Mouse (Mus musculus): ENCODE data around the gene Acap1. TPM values are rescaled to one million over a fixed set of nuclear protein-coding genes. Genes with fewer than 3 reads are reported as not detected.

Acap1 gene
- polyA plus RNA-seq, 2 experiments: 2.8 to 3.3 TPM

- peak overlapping the region; percentile 73 for H3K4me2 ChIP-seq (ENCODE audit: low read depth)
- H3K36me3 ChIP-seq (replicated peaks; ENCODE audit: control insufficient read depth, insufficient read depth, low read depth): no peaks in the 10 kb centered on the region
- DNase-seq (ENCODE audit: low read depth in 3 of 3, low spot score in 3 of 3): no peak
- peaks cover 10 to 12% of the 10 kb centered on the region in 2 experiments for H3K4me1 ChIP-seq (replicated peaks; ENCODE audit: control insufficient read depth in 2 of 2, insufficient read depth in 2 of 2, low read length in 1 of 2)
- no peak overlapping the region for H3K9ac ChIP-seq (replicated peaks)
- H3K27me3 ChIP-seq (ENCODE audit: control insufficient read depth, insufficient read depth, low read length): peaks cover 53% of the 10 kb centered on the region
- H3K4me3 ChIP-seq (ENCODE audit: insufficient read depth in 1 of 2, low read depth in 2 of 2, low read length in 2 of 2): peak overlapping the region in 1 of 2 experiments; percentile 25; a peak in 2 of 4 replicates
- no peak overlapping the region for H3K27ac ChIP-seq
- no peaks in the 10 kb centered on the region for H3K9me3 ChIP-seq (ENCODE audit: control insufficient read depth, low read length)
- TF ChIP-seq CTCF (IDR thresholded peaks at IDR 0.05; ENCODE audit: low read depth) (no peak), EP300 (IDR thresholded peaks at IDR 0.05; ENCODE audit: low read depth) (no peak)
- ATAC-seq (ENCODE audit: insufficient read depth): no peak
- WGBS (ENCODE audit: insufficient replicate concordance): 12% methylated on average over 6 of the region's 6 CpGs
These were observed 39.3 kb upstream of the Acap1 start for GRCm38 (mm10) chr11:69934681-69935080.

GRCm38 (mm10) chr11:69934169-69934568, 38.8 kb upstream of the Acap1 start:
- DNase-seq (ENCODE audit: low read depth in 3 of 3, low spot score in 3 of 3) (peak; percentile 67 to 80 (median 71)), ATAC-seq (ENCODE audit: insufficient read depth) (peak; percentile 59)
- H3K4me1 ChIP-seq (replicated peaks; ENCODE audit: control insufficient read depth in 2 of 2, insufficient read depth in 2 of 2, low read length in 1 of 2): peaks cover 10 to 12% of the 10 kb centered on the region in 2 experiments
- H3K4me3 ChIP-seq (ENCODE audit: insufficient read depth in 1 of 2, low read depth in 2 of 2, low read length in 2 of 2): peak overlapping the region; percentile 8 to 25; a peak in 2 of 4 replicates
- no peaks in the 10 kb centered on the region for H3K36me3 ChIP-seq (replicated peaks; ENCODE audit: control insufficient read depth, insufficient read depth, low read depth)
- peak overlapping the region; percentile 73 for H3K4me2 ChIP-seq (ENCODE audit: low read depth)
- 2% methylated on average over 18 of the region's 18 CpGs for WGBS (ENCODE audit: insufficient replicate concordance)
- H3K9me3 ChIP-seq (ENCODE audit: control insufficient read depth, low read length): no peaks in the 10 kb centered on the region
- H3K27me3 ChIP-seq (ENCODE audit: control insufficient read depth, insufficient read depth, low read length): peaks cover 50% of the 10 kb centered on the region
- no peak overlapping the region for H3K27ac ChIP-seq
- no peak overlapping the region for H3K9ac ChIP-seq (replicated peaks)
- TF ChIP-seq EP300 (IDR thresholded peaks at IDR 0.05; ENCODE audit: low read depth) (no peak), CTCF (IDR thresholded peaks at IDR 0.05; ENCODE audit: low read depth) (peak; percentile 98)

- WGBS (ENCODE audit: insufficient replicate concordance): 53% methylated on average over 4 of the region's 4 CpGs
- DNase-seq (ENCODE audit: low read depth in 3 of 3, low spot score in 3 of 3): no peak
- Histone ChIP-seq H3K4me2 (ENCODE audit: low read depth) (no peak overlapping the region), H3K27ac (no peak overlapping the region), H3K27me3 (ENCODE audit: control insufficient read depth, insufficient read depth, low read length) (peaks cover 39% of the 10 kb centered on the region), H3K36me3 (replicated peaks; ENCODE audit: control insufficient read depth, insufficient read depth, low read depth) (no peaks in the 10 kb centered on the region), H3K4me1 (replicated peaks; ENCODE audit: control insufficient read depth in 2 of 2, insufficient read depth in 2 of 2, low read length in 1 of 2) (peaks cover 10 to 12% of the 10 kb centered on the region in 2 experiments), H3K4me3 (ENCODE audit: insufficient read depth in 1 of 2, low read depth in 2 of 2, low read length in 2 of 2) (no peak overlapping the region), H3K9me3 (ENCODE audit: control insufficient read depth, low read length) (no peaks in the 10 kb centered on the region), H3K9ac (replicated peaks) (no peak overlapping the region)
- ATAC-seq (ENCODE audit: insufficient read depth): no peak
- TF ChIP-seq CTCF (IDR thresholded peaks at IDR 0.05; ENCODE audit: low read depth) (no peak), EP300 (IDR thresholded peaks at IDR 0.05; ENCODE audit: low read depth) (no peak)
These were observed 37.7 kb upstream of the Acap1 start for GRCm38 (mm10) chr11:69933066-69933465.

- Histone ChIP-seq H3K4me2 (ENCODE audit: low read depth) (no peak overlapping the region), H3K4me3 (ENCODE audit: insufficient read depth in 1 of 2, low read depth in 2 of 2, low read length in 2 of 2) (no peak overlapping the region), H3K27me3 (ENCODE audit: control insufficient read depth, insufficient read depth, low read length) (peaks cover 31% of the 10 kb centered on the region), H3K36me3 (replicated peaks; ENCODE audit: control insufficient read depth, insufficient read depth, low read depth) (no peaks in the 10 kb centered on the region), H3K9ac (replicated peaks) (no peak overlapping the region), H3K9me3 (ENCODE audit: control insufficient read depth, low read length) (no peaks in the 10 kb centered on the region), H3K4me1 (replicated peaks; ENCODE audit: control insufficient read depth in 2 of 2, insufficient read depth in 2 of 2, low read length in 1 of 2) (peaks cover 10 to 12% of the 10 kb centered on the region in 2 experiments), H3K27ac (no peak overlapping the region)
- DNase-seq (ENCODE audit: low read depth in 3 of 3, low spot score in 3 of 3): no peak
- 26% methylated on average over 3 of the region's 3 CpGs for WGBS (ENCODE audit: insufficient replicate concordance)
- no peak for ATAC-seq (ENCODE audit: insufficient read depth)
- TF ChIP-seq CTCF (IDR thresholded peaks at IDR 0.05; ENCODE audit: low read depth) (peak; percentile 60), EP300 (IDR thresholded peaks at IDR 0.05; ENCODE audit: low read depth) (no peak)
These were observed 36.9 kb upstream of the Acap1 start for GRCm38 (mm10) chr11:69932254-69932653.

GRCm38 (mm10) chr11:69931769-69932168, 36.4 kb upstream of the Acap1 start:
- DNase-seq (ENCODE audit: low read depth in 3 of 3, low spot score in 3 of 3) (no peak), ATAC-seq (ENCODE audit: insufficient read depth) (no peak)
- Histone ChIP-seq H3K4me1 (replicated peaks; ENCODE audit: control insufficient read depth in 2 of 2, insufficient read depth in 2 of 2, low read length in 1 of 2) (peaks cover 10 to 12% of the 10 kb centered on the region in 2 experiments), H3K4me3 (ENCODE audit: insufficient read depth in 1 of 2, low read depth in 2 of 2, low read length in 2 of 2) (no peak overlapping the region), H3K9ac (replicated peaks) (no peak overlapping the region), H3K4me2 (ENCODE audit: low read depth) (no peak overlapping the region), H3K9me3 (ENCODE audit: control insufficient read depth, low read length) (no peaks in the 10 kb centered on the region), H3K27me3 (ENCODE audit: control insufficient read depth, insufficient read depth, low read length) (peaks cover 26% of the 10 kb centered on the region), H3K27ac (no peak overlapping the region), H3K36me3 (replicated peaks; ENCODE audit: control insufficient read depth, insufficient read depth, low read depth) (no peaks in the 10 kb centered on the region)
- WGBS (ENCODE audit: insufficient replicate concordance): 51% methylated on average over 8 of the region's 8 CpGs
- TF ChIP-seq CTCF (IDR thresholded peaks at IDR 0.05; ENCODE audit: low read depth): no peak
- no peak for TF ChIP-seq EP300 (IDR thresholded peaks at IDR 0.05; ENCODE audit: low read depth)

All from liver, embryonic 14.5 days (tissue).